21 mouse cellular contexts compared by ENCODE assay signal in genomic region chr8:128352821-128353220, GRCm38 (mm10). TPM values are rescaled to one million over a fixed set of nuclear protein-coding genes. Genes with fewer than 3 reads are reported as not detected.
DNase-seq lines count a peak whose midpoint lies in the region; ATAC-seq and TF ChIP-seq lines count a peak whose summit lies in the region.
"Had no signal": no experiment of that assay in that cellular context is flagged by ENCODE, and none has a peak within 500 bp of the region (broad histone marks: within the 10 kb centered on the region; RNA-seq: fewer than 3 reads in every experiment).

No protein-coding gene starts in this region.

- ATAC-seq in heart, embryonic 12.5 days (ENCODE audit: insufficient number of reproducible peaks, low FRiP score): no peak
- ATAC-seq in stomach, postnatal 0 days (ENCODE audit: low FRiP score, low TSS enrichment): no peak
- ATAC-seq: CD4-positive, CD25-positive, alpha-beta regulatory T cell, adult 4 months; forebrain, embryonic 14.5 days; forebrain, embryonic 16.5 days had no signal

- no peaks in the 10 kb centered on the region for H3K27me3 ChIP-seq in heart, embryonic 12.5 days (replicated peaks)
- no peaks in the 10 kb centered on the region for H3K27me3 ChIP-seq in CH12.LX (replicated peaks)
- no peaks in the 10 kb centered on the region for H3K27me3 ChIP-seq in splenic B cell, adult 2 months (ENCODE audit: control insufficient read depth, insufficient read depth, low read length, poor library complexity, severe bottlenecking)
- no peaks in the 10 kb centered on the region; the same call in 1 of the 2 replicates for H3K27me3 ChIP-seq in stomach, postnatal 0 days (ENCODE audit: control insufficient read depth, insufficient read depth, low read length)
- H3K27me3 ChIP-seq: embryonic facial prominence, embryonic 12.5 days had no signal

- in situ Hi-C loops in CH12.LX (cut with MboI; ENCODE audit: low pct_ligation_motif_present, low pct_unique_long_range_greater_than_20kb, low sequenced_read_pairs): loop anchor here (10.0 to 25.0 kb wide), 3 partner anchors 318 to 916 kb away; no protein-coding TSS in a partner anchor

- no peak for TF ChIP-seq CTCF in CH12.LX (conservative IDR thresholded peaks at IDR 0.05 in 1 of 2, IDR thresholded peaks at IDR 0.05 in 1 of 2; ENCODE audit: low read depth in 2 of 2, low read length in 2 of 2)
- TF ChIP-seq CTCF in stomach, postnatal 0 days (IDR thresholded peaks at IDR 0.05; ENCODE audit: low read depth): no peak

- no peak for TF ChIP-seq POLR2A in CH12.LX (IDR thresholded peaks at IDR 0.05; ENCODE audit: low read depth, low read length)

- TF ChIP-seq RAD21 in CH12.LX (IDR thresholded peaks at IDR 0.05; ENCODE audit: low read depth, low read length): no peak; the same call in none of the 2 replicates

- H3K79me2 ChIP-seq in CH12.LX (replicated peaks; ENCODE audit: control insufficient read depth, extremely low read depth, insufficient read depth, poor library complexity, severe bottlenecking): no peaks in the 10 kb centered on the region

- peak; percentile 50 for DNase-seq in heart, adult 11 months
- DNase-seq in 416B (ENCODE audit: low read depth) (peak; percentile 66), CH12.LX (ENCODE audit: extremely low read depth) (peak; percentile 92), liver (no peak)
- peak; percentile 36 for DNase-seq in splenic B cell, adult 2 months (ENCODE audit: low read depth, low spot score)
- no peak for DNase-seq in stomach, postnatal 0 days (ENCODE audit: low spot score)
- DNase-seq: adrenal gland, adult 2 months; adrenal gland, postnatal 14 days; adrenal gland, postnatal 36 days; cerebellum, adult 11-12 months; cerebellum, adult 2 months; cerebellum, adult 9-10 months; cerebellum, postnatal 25 days had no signal

- H3K27ac ChIP-seq in heart, embryonic 12.5 days (ENCODE audit: poor library complexity, severe bottlenecking): no peak overlapping the region
- H3K27ac ChIP-seq in CH12.LX (ENCODE audit: insufficient read depth, low read depth): 0 out of 2 replicates have a peak overlapping the region, but pooled peaks have one; percentile 13
- no peak overlapping the region for H3K27ac ChIP-seq in stomach, postnatal 0 days (replicated peaks)
- H3K27ac ChIP-seq: embryonic facial prominence, embryonic 10.5 days; embryonic facial prominence, embryonic 12.5 days; forebrain, embryonic 12.5 days had no signal

- WGBS in heart, embryonic 12.5 days: 81% methylated on average over 2 of the region's 2 CpGs
- 86% methylated on average over 2 of the region's 2 CpGs for WGBS in stomach, postnatal 0 days

- no peak overlapping the region for H3K4me3 ChIP-seq in heart, embryonic 12.5 days
- no peak overlapping the region for H3K4me3 ChIP-seq in CH12.LX (replicated peaks in 1 of 3; ENCODE audit: low read depth in 2 of 3, low read length in 2 of 3, poor library complexity in 1 of 3)
- H3K4me3 ChIP-seq in stomach, postnatal 0 days (ENCODE audit: low read depth, low read length): no peak overlapping the region
- H3K4me3 ChIP-seq: embryonic facial prominence, embryonic 10.5 days; embryonic facial prominence, embryonic 12.5 days; forebrain, embryonic 12.5 days had no signal

- no peak overlapping the region for H3K4me2 ChIP-seq in heart, embryonic 12.5 days
- no peak overlapping the region for H3K4me2 ChIP-seq in CH12.LX (ENCODE audit: insufficient read depth, low read depth, poor library complexity, severe bottlenecking)
- no peak overlapping the region for H3K4me2 ChIP-seq in stomach, postnatal 0 days (replicated peaks; ENCODE audit: low read depth)
- H3K4me2 ChIP-seq: embryonic facial prominence, embryonic 12.5 days; forebrain, embryonic 12.5 days had no signal

- H3K9ac ChIP-seq in heart, embryonic 12.5 days: no peak overlapping the region
- no peak overlapping the region for H3K9ac ChIP-seq in CH12.LX (ENCODE audit: insufficient read depth, low read depth)
- no peak overlapping the region for H3K9ac ChIP-seq in stomach, postnatal 0 days (ENCODE audit: low read length)
- H3K9ac ChIP-seq: embryonic facial prominence, embryonic 12.5 days; forebrain, embryonic 12.5 days had no signal

- TF ChIP-seq EP300 in CH12.LX (IDR thresholded peaks at IDR 0.05; ENCODE audit: low read length): peak; percentile 100
- TF ChIP-seq EP300 in stomach, postnatal 0 days (optimal IDR thresholded peaks at IDR 0.05): no peak

- 0 out of 2 replicates have a peak, but pooled peaks cover 11% of the 10 kb centered on the region for H3K4me1 ChIP-seq in heart, embryonic 12.5 days (replicated peaks)
- H3K4me1 ChIP-seq in CH12.LX (ENCODE audit: control insufficient read depth in 1 of 2, insufficient read depth in 2 of 2): peaks cover 12 to 59% of the 10 kb centered on the region in 2 experiments
- H3K4me1 ChIP-seq in stomach, postnatal 0 days (replicated peaks; ENCODE audit: control insufficient read depth, insufficient read depth): no peaks in the 10 kb centered on the region

- dilution Hi-C loops in CH12.LX (cut with MboI; ENCODE audit: extremely low pct_ligation_motif_present, extremely low pct_unique_long_range_greater_than_20kb, low sequenced_read_pairs): no loop called here

- no peaks in the 10 kb centered on the region for H3K9me3 ChIP-seq in heart, embryonic 12.5 days (replicated peaks)
- H3K9me3 ChIP-seq in CH12.LX (replicated peaks; ENCODE audit: low read length): no peaks in the 10 kb centered on the region
- H3K9me3 ChIP-seq in stomach, postnatal 0 days (ENCODE audit: control insufficient read depth, low read length): no peaks in the 10 kb centered on the region
- H3K9me3 ChIP-seq: embryonic facial prominence, embryonic 10.5 days; embryonic facial prominence, embryonic 12.5 days; forebrain, embryonic 12.5 days had no signal

- no peaks in the 10 kb centered on the region for H3K36me3 ChIP-seq in heart, embryonic 12.5 days
- H3K36me3 ChIP-seq in CH12.LX (replicated peaks in 1 of 2; ENCODE audit: control insufficient read depth in 1 of 2, insufficient read depth in 1 of 2, low read length in 1 of 2): no peaks in the 10 kb centered on the region
- no peaks in the 10 kb centered on the region for H3K36me3 ChIP-seq in splenic B cell, adult 2 months (ENCODE audit: control insufficient read depth, insufficient read depth, low read length, poor library complexity, severe bottlenecking)
- no peaks in the 10 kb centered on the region for H3K36me3 ChIP-seq in stomach, postnatal 0 days (ENCODE audit: control insufficient read depth, insufficient read depth, low read length)
- H3K36me3 ChIP-seq: embryonic facial prominence, embryonic 10.5 days; embryonic facial prominence, embryonic 12.5 days; forebrain, embryonic 12.5 days had no signal

TF ChIP-seq in CH12.LX, 34 proteins besides CTCF, POLR2A, EP300 and RAD21 (continues in another document):
- TF ChIP-seq E2F4 (IDR thresholded peaks at IDR 0.05; ENCODE audit: insufficient replicate concordance, low read depth, low read length) (no peak), POLR2AphosphoS2 (IDR thresholded peaks at IDR 0.05; ENCODE audit: low read depth, low read length) (no peak), RCOR1 (conservative IDR thresholded peaks at IDR 0.05; ENCODE audit: low read depth, low read length) (peak; percentile 89), NRF1 (IDR thresholded peaks at IDR 0.05; ENCODE audit: low read depth, low read length) (no peak), ETS1 (conservative IDR thresholded peaks at IDR 0.05; ENCODE audit: low read depth, low read length) (peak; percentile 96), MAX (IDR thresholded peaks at IDR 0.05; ENCODE audit: low read length) (peak; percentile 78), IRF4 (IDR thresholded peaks at IDR 0.05; ENCODE audit: low read depth, low read length) (peak; percentile 91), MXI1 (IDR thresholded peaks at IDR 0.05; ENCODE audit: low read depth, low read length) (no peak), PAX5 (IDR thresholded peaks at IDR 0.05; ENCODE audit: low read length) (no peak), MAFK (IDR thresholded peaks at IDR 0.05; ENCODE audit: insufficient replicate concordance, low read length) (peak; percentile 88), BHLHE40 (IDR thresholded peaks at IDR 0.05; ENCODE audit: low read depth, low read length) (peak; percentile 85), TCF12 (IDR thresholded peaks at IDR 0.05; ENCODE audit: low read depth, low read length) (peak; percentile 97), GABPA (IDR thresholded peaks at IDR 0.05; ENCODE audit: insufficient replicate concordance, low read depth, low read length) (no peak), ELF1 (IDR thresholded peaks at IDR 0.05; ENCODE audit: low read depth, low read length) (0 out of 2 replicates have a peak, but pooled peaks have one; percentile 9), UBTF (IDR thresholded peaks at IDR 0.05; ENCODE audit: low read depth, low read length) (no peak), CHD2 (IDR thresholded peaks at IDR 0.05; ENCODE audit: low read length) (peak; percentile 92), CHD1 (IDR thresholded peaks at IDR 0.05; ENCODE audit: low read depth, low read length) (no peak), MYC (IDR thresholded peaks at IDR 0.05; ENCODE audit: low read depth, low read length) (peak; percentile 52), ZMIZ1 (IDR thresholded peaks at IDR 0.05; ENCODE audit: low read depth, low read length) (no peak), JUND (conservative IDR thresholded peaks at IDR 0.05; ENCODE audit: low read depth, low read length) (peak; percentile 98), ZNF384 (IDR thresholded peaks at IDR 0.05; ENCODE audit: low read depth, low read length) (peak; percentile 44; the same call in 1 of the 2 replicates), SIN3A (IDR thresholded peaks at IDR 0.05; ENCODE audit: low read length) (peak; percentile 78), USF1 (IDR thresholded peaks at IDR 0.05; ENCODE audit: low read depth, low read length) (no peak), KAT2A (IDR thresholded peaks at IDR 0.05; ENCODE audit: insufficient replicate concordance, low read length) (0 out of 2 replicates have a peak, but pooled peaks have one; percentile 38), MAZ (IDR thresholded peaks at IDR 0.05; ENCODE audit: low read depth, low read length) (peak; percentile 81; the same call in 1 of the 2 replicates), JUN (IDR thresholded peaks at IDR 0.05; ENCODE audit: insufficient read depth, low read depth, low read length) (peak; percentile 99), ZKSCAN1 (IDR thresholded peaks at IDR 0.05; ENCODE audit: borderline replicate concordance, low read depth, low read length) (no peak), TBP (conservative IDR thresholded peaks at IDR 0.05; ENCODE audit: low read depth, low read length) (no peak), NELFE (IDR thresholded peaks at IDR 0.05; ENCODE audit: low read depth, low read length) (no peak)

RNA-seq across cellular contexts. Expression of gene Nrp1, which starts 5.6 kb away (rescaled TPM):
- polyA plus RNA-seq in heart, embryonic 12.5 days (2016; fragmentation: Nextera tagmentation; extraction: Ambion mirVana): 135 and 138 TPM in 2 replicates
- 11.9 and 13.1 TPM in 2 replicates for total RNA-seq in CH12.LX (2012; rRNA removed)
- 14.7 and 16.7 TPM in 2 replicates for total RNA-seq in CH12.LX (2014; rRNA removed)
- 6.9 and 7.3 TPM in 2 replicates for polyA plus RNA-seq in CH12.LX (2012; ENCODE audit: insufficient read length, low read depth)
- polyA plus RNA-seq in stomach, postnatal 0 days (2015; fragmentation: Nextera tagmentation; extraction: Ambion mirVana): 16.9 and 17.9 TPM in 2 replicates
- total RNA-seq: MEL had no signal

Comparison
In these comparisons a context has a peak if more than half of its experiments do, and no peak if none do; other contexts are left out.
1. DNase-seq: peak in heart, adult 11 months (single experiment), 416B (single experiment), CH12.LX (single experiment) and splenic B cell, adult 2 months (single experiment); none in stomach, postnatal 0 days (single experiment) and liver (single experiment).